Mouse (Mus musculus): ENCODE data around the gene Vmn1r90. TPM values are rescaled to one million over a fixed set of nuclear protein-coding genes. Genes with fewer than 3 reads are reported as not detected.

The Vmn1r90 gene
- not detected for total RNA-seq (2023)

DNA sequence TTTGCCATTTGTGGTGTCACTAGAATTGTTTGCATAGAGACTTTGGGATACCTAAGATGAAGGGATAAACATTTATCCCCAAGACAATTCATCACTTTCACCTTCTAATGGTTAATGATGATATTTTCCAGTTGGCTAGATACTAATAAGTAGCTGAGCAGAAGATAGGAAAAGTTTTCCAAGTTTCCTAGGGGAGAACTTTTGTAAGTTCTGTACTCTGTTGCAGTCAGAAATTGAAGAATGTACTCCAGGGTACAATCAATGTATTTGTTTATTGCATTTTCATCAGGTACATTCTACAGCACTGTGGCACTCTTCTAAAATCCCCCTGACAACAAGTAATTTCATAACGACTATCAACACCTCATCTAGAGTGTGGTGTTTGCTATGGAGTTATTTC, at the start of gene Vmn1r90:
TSS of gene Vmn1r90 (minus strand) at position 101 of the 400 bp plus-strand sequence.

Other genes starting within 250 kb of the Vmn1r90 start
- gene Obox8, start 229.9 kb downstream of the Vmn1r90 start, total RNA-seq (2023) = not detected
- gene Sult2a8, start 116.7 kb downstream of the Vmn1r90 start, total RNA-seq (2023) = not detected
- gene Sult2a7, start 69.3 kb downstream of the Vmn1r90 start, total RNA-seq (2023) = not detected
- not detected for gene Obox7, start 96.0 kb upstream of the Vmn1r90 start, total RNA-seq (2023)